Mouse (Mus musculus) kidney, adult 2 months (tissue): ENCODE results near the gene Ggcx.

Experiments
- CTCF ChIP-seq: fragments of 200-500 bp; conservative IDR thresholded peaks from 2 replicates; pipeline ENCODE4 v1.5.1; 2011; ENCODE audit warnings: low read depth, mild to moderate bottlenecking, control low read depth, low read length, moderate library complexity, mixed read lengths; ENCODE audit not compliant: insufficient read depth, insufficient read length
- POLR2A ChIP-seq: fragments of 200-500 bp; IDR thresholded peaks from one replicate; pipeline ENCODE4 v1.6.1; 2011; ENCODE audit warnings: low read depth, low read length, control low read depth

DNA sequence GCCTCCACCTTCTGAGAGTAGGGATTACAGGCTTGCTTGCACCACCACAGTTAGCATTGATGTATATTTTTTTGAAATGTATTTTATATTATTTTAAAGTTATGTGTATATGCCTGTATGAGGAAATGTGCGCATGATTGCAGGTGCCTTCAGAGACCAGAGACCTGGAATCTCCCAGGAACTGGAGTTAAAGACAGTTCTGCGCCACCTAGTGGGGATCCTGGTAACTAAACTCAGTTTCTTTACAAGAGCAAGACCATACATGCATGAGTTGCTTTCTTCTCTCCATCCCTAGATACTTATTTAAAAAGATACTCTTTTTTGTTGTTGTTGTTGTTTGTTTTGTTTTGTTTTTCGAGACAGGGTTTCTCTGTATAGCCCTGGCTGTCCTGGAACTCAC, 4.5 kb upstream of the Ggcx start:
- TF ChIP-seq CTCF (peak; percentile 54), POLR2A (no peak)
